Mouse (Mus musculus): ENCODE measurements around the gene Spsb3.
A peak's percentile ranks its signal among the peaks of the same experiment; 100 is the strongest.

DNA sequence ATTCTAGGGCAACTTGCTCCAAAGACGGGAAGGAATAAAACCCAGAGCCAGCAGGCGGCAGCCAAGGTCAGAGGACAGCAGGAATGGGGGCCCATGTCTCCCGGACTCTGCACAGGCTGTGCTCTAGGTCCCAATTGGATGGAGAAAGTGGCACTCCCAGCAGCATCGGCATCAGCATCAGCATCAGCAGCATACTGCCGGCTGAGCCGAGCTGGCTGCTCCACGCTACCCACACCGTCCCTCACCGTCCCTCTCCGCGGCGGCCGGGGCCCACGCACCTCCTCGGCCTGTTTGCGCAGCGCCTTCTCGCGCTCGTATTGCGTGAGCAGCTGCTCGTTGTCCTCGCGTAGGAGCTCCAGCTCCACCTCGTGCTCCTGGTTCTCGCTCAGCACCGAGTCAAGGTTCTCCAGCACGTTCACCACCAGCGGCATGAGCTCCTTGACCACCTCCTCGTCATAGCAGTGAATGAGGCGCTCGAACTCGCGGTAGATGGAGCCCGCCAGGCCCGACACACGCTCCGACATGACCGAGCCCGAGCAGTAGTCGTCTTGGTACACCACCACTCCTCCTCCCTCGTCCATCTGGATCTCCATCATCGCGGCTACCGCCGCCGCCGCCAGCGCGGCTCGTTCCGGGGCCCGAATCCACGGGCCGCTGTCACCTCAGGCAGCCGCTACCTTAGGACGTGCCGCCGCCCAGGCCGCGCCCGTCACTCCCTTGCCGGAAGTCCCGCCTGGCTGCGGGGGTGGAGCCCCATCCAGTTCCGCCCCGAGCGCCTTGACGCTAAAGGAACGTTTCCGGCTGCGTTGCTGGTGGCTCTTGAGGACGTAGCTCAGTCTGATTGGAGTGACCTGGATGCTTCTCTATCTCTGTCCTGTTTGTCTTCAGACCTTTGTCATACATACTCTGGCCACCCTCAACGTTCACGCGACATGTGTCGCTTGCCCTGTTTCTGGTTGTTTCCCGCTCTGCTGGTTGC lies 50.1 kb downstream of the Spsb3 start, which contains the start of gene Mapk8ip3:
- 0 out of 2 replicates have a peak, but pooled peaks have one; percentile 2 for TF ChIP-seq CTCF (IDR thresholded peaks at IDR 0.05; ENCODE audit: extremely low read depth, insufficient read depth, insufficient read length, insufficient replicate concordance)
- TF ChIP-seq POLR2A (IDR thresholded peaks at IDR 0.05; ENCODE audit: low read depth, low read length): peak; percentile 28
